Mouse (Mus musculus) urinary bladder, postnatal 14 days (tissue): ENCODE results near the gene Akain1.

ENCODE experiments used
- DNase-seq: peaks from one replicate; pipeline ENCODE4 v3.0.0; 2021; ENCODE audit warnings: low spot score

The Akain1 gene

GRCm38 (mm10) chr17:69438990-69439491, at the start of gene Akain1:
Gene Akain1, plus strand, starts transcription at chr17:69439326.
- DNase-seq: peak; percentile 69

- DNase-seq: peak; percentile 12
Measured at GRCm38 (mm10) chr17:69396147-69397033, 42.7 kb upstream of the Akain1 start.

DNA sequence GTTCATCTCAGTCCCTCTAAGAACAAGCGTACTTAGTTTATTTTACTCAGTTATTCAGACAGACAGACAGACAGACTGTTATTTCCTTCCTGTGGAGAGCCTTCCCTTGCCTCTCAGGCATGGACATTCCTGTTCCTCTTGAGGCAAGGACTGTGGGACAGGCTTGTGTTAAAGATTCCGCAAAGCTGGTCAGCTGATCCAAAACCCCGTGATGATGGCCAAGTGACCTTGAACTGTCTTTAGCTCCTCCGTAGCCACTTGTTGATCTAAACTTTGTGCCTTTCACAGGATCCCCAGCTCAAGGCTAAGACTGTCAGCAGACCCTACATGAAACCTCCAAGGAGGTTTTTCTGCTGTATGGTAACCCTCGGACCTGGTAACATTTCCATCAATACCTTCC, 42.0 kb upstream of the Akain1 start:
- DNase-seq: no peak

DNA sequence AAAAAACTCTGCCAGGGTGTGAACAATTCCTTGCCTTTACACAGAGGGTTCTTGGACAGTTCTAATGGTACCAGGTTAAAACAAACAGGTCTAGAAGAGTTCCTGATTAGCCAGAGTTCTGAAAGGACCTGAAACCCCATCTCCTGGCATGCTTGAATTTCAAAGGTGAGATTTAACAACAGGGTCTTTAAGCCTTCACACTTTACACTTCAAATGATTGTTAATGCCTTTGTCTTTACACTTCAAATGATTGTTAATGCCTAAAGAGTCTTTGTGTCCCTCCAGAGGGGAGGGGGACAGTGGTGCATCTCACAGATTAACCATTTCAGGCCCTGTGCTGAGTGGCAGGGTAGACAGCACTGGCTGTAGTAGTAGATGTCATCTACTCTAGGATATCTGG, 41.0 kb upstream of the Akain1 start:
- DNase-seq: no peak

GRCm38 (mm10) chr17:69401146-69401545, 38.0 kb upstream of the Akain1 start:
- no peak for DNase-seq

DNA sequence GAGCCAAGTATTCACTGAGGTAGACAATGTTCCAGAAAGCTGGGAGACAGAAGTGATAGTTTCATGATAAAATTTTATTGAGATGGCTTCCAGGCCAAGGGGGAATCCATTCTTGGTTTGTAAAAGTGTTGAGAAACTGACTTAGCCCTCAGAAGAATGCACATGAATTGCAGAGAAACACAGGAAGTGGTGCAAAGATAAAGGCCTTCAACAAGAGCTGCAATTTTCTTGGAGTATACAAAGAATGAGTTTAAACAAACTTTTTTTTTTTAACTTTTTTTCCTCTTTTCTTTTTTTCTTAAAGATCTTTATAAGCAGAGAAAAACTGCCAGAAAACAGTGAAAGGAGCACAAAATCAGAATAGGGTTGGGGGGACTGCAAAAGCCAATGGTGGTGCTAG, 23.0 kb upstream of the Akain1 start:
- DNase-seq: no peak

GRCm38 (mm10) chr17:69416920-69417661, 22.0 kb upstream of the Akain1 start:
- peak; percentile 96 for DNase-seq

DNA sequence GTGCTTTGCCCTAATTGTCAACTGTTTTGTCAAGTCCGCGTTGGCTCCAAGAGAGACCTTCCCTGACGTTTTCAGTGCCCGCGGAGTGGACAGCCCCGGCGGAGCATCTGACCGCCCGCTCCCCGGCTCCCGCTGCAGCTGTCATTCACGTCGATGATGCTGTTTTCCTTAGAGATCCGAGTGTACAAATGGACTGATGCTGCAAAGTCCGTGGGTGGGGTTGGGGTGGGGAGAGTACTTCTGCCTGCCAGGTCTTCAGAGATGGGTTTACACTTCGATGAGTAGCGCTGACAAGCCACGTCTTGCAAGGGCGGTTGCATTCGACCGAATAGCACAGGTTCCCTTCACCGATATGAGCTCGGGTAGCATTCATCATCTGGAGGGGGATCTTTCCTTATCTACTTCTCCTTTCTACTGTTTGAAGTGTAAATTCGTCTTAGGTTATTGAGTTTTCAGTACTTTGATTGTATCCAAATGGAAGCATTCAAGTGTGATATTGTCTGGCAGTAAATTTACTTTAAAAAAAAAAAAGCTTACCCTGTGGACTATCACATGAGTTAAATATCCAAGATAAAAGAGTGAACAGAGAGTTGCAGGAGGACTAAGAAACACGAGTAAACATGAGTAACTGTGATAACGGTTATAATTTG, 21.3 kb upstream of the Akain1 start:
- DNase-seq: no peak

DNA sequence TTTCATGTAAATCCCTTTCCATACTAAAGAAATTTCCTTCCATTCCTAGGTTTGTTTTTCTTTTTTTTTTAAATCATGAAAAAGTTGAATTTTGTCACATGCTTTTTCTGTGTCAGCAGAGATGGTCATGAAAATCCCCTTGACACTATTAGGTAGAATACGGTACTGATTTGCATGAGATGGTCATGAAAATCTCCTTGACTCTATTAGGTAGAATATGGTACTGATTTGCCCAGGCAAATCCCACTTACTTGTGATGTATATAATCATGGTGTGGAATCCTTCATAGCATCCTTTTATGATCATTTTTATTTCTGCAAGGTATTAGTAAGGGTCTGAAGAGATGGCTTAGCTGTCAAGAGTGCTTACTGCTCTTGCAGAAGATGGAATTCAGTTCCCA, 17.5 kb upstream of the Akain1 start:
- DNase-seq: no peak

GRCm38 (mm10) chr17:69437836-69438235, 1.3 kb upstream of the Akain1 start:
- DNase-seq: no peak

DNA sequence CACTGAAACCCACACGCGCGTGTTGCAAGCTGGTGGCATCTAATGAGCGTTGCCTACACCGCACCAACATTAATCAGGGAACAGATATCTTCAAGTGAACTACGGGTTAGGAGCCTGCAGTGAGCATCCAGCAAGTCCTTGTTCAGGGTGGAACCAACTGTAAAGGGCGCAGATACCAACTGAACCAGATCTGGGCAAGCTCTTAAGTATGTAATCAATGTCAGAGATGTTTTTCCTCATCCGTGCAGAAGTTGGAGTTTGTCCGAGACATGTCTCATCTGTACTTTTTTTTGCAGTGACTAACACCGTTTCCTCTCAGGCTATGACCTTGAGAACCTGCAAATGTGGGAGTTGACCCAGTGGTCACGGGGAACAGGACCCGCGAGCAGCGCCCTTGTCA, 640 bp upstream of the Akain1 start:
- no peak for DNase-seq

GRCm38 (mm10) chr17:69439571-69440480, 700 bp downstream of the Akain1 start:
- DNase-seq: no peak

- no peak for DNase-seq
Measured at GRCm38 (mm10) chr17:69441041-69441440, 1.9 kb downstream of the Akain1 start.

DNA sequence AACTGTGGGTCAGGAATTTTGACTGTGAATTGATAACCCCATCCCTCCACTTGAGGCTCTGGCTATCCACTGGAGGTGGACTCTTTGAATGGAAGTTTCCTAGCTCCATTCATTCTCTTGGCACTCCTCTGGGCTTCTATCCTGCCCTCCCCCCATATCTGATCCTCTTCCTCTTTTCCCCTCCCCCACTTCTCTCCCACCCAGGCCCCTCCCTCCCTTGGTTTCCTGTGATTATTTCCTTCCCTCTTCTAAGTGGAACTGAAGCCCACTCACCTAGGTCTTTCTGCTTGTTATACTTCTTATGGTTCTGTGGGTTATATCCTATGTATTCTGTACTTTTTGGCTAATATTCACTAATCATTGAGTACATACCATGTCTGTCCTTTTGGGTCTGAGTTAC, 9.6 kb downstream of the Akain1 start:
- DNase-seq: no peak

DNA sequence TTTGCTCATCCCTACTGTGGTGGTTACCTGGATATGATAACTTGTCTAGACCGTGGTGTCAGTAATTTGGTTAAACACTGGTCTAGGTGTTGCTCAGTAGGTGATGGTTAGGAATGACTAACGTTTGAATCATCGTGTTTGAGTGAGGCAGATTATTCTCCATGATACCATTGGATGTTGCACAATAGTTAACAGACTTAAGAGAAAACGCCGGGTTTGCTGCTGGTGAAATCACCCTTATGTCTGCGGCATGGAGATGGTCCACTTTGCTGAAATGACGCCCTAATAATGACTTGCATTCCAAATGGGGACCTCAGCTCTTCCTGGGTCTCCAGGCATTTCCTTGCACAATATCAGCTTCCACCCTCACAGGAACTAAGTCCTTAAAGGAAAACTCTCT, 22.6 kb downstream of the Akain1 start:
- DNase-seq: no peak

GRCm38 (mm10) chr17:69463037-69463436, 23.9 kb downstream of the Akain1 start:
- DNase-seq: no peak

DNA sequence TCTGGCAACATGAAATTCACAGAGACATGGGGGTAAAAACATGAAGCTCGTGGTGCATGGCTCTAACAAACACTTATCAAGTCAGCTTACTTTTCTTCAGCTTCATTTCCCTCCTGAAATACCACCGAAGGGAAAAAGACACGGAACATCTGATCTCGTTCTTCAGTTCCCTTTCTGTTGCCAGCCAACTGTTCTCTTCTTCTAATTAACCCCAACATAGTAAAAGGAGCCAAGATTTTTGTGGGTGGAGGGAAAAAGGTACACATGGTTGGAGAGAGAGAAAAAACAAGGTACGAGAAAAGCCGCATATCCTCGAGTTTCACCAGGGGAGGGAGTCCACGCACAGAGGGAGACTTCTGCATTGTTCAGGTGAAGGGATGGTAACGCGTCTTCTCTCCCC, 32.0 kb downstream of the Akain1 start:
- DNase-seq: no peak

DNA sequence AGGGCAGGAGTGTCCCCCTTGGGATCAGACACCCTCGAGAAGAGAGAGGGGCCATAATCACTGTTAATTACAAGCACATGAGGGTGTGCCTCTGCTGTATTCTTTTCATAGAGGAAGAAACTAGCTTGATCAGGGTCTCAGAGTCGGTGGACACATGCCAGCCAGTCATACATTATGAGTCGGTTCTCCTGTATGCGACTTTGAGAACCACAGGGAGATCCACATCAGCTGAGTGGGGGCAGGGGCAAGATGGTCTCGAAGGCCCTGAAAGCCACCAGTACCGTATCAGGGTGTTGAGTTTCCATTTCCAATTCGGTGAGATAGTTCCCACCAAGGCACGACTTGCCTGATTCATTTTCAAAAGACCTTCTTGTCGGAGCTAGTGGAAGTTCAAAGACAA, 33.3 kb downstream of the Akain1 start:
- no peak for DNase-seq

DNA sequence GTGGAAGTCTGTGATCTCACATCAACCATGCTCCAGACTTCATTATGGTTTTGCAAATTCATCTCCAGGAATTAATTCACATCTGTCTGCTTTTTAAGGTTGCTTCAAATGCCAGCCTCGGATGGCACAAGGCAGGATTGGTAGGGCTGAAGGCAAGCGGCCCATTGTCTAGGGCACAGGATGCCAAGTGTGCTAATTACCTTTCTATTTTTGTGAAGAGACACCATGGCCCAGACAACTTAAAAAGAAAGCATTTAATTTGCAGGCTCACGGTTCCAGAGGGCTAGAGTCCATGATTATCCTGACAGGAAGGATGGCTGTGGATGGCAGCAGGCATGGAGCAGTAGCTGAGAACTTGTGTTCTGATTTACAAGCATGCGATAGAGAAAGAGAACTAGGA, 35.0 kb downstream of the Akain1 start:
- no peak for DNase-seq

- DNase-seq: peak; percentile 29
Measured at GRCm38 (mm10) chr17:69475423-69475822, 36.3 kb downstream of the Akain1 start.

DNA sequence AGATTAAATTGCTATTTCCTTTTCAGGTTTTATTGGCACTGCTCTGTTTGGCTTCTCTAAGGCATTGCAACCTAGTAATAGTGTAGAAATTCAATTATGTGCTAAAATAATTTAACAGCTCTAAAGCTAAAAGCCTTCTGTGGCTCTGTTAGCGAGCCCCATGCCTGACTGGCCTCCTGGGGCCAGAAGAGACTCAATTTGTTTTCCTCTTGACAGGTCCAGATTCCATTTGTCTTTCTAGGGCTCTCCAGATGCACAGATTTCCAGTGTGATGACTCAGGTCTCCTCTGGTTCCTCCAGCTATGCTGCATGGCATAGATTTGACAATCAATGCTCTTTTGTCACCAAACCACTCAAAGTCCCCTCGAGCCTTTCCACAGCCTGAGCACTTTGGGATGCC, 38.4 kb downstream of the Akain1 start:
- DNase-seq: no peak

- no peak for DNase-seq
Measured at GRCm38 (mm10) chr17:69479261-69479660, 40.1 kb downstream of the Akain1 start.
